Mouse (Mus musculus): ENCODE results near the gene Calhm6. TPM values are rescaled to one million over a fixed set of nuclear protein-coding genes. Genes with fewer than 3 reads are reported as not detected.

The Calhm6 gene
- 1.8 and 2.4 TPM in 2 replicates for polyA plus RNA-seq (2015; fragmentation: Nextera tagmentation; extraction: Ambion mirVana)

- 0 out of 2 replicates have a peak, but pooled peaks have one; percentile 21 for ATAC-seq (ENCODE audit: low read depth)
- peak within 1 kb of the TSS; percentile 57 for H3K4me3 ChIP-seq (ENCODE audit: low read depth, low read length)
- no peaks in the 10 kb centered on the region for H3K36me3 ChIP-seq (ENCODE audit: control insufficient read depth, insufficient read depth)
- H3K27ac ChIP-seq (ENCODE audit: low read length): no peak within 1 kb of the TSS
- H3K4me1 ChIP-seq (ENCODE audit: control insufficient read depth, low read depth, low read length): no peaks in the 10 kb centered on the region; the same call in 1 of the 2 replicates
- H3K9ac ChIP-seq (ENCODE audit: low read depth, low read length): peak within 1 kb of the TSS; percentile 20
- H3K27me3 ChIP-seq (ENCODE audit: control insufficient read depth, insufficient read depth, low read depth, low read length): no peaks in the 10 kb centered on the region
- H3K9me3 ChIP-seq (replicated peaks; ENCODE audit: control insufficient read depth, low read length): no peaks in the 10 kb centered on the region
- WGBS (ENCODE audit: insufficient replicate concordance): 9% methylated on average over 44 of the region's 44 CpGs
- H3K4me2 ChIP-seq (ENCODE audit: low read depth, low read length): peak within 1 kb of the TSS; percentile 69
Measured at GRCm38 (mm10) chr10:34127392-34128378, at the start of gene Calhm6. Gene Calhm6, minus strand, starts transcription at chr10:34127984.

- Histone ChIP-seq H3K9ac (ENCODE audit: low read depth, low read length) (no peak overlapping the region), H3K27ac (ENCODE audit: low read length) (no peak overlapping the region)
- WGBS (ENCODE audit: insufficient replicate concordance): 26% methylated on average over 8 of the region's 8 CpGs
Measured at GRCm38 (mm10) chr10:34175870-34176606, 48.3 kb upstream of the Calhm6 start.

GRCm38 (mm10) chr10:34172663-34173282 lies 45.0 kb upstream of the Calhm6 start:
- H3K4me1 ChIP-seq (ENCODE audit: control insufficient read depth, low read depth, low read length): no peaks in the 10 kb centered on the region
- no peaks in the 10 kb centered on the region for H3K9me3 ChIP-seq (replicated peaks; ENCODE audit: control insufficient read depth, low read length)
- no peaks in the 10 kb centered on the region for H3K27me3 ChIP-seq (ENCODE audit: control insufficient read depth, insufficient read depth, low read depth, low read length)
- no peak for ATAC-seq (ENCODE audit: low read depth)
- no peak overlapping the region for H3K4me3 ChIP-seq (ENCODE audit: low read depth, low read length)
- no peak overlapping the region for H3K9ac ChIP-seq (ENCODE audit: low read depth, low read length)
- H3K27ac ChIP-seq (ENCODE audit: low read length): no peak overlapping the region
- 31% methylated on average over 4 of the region's 4 CpGs for WGBS (ENCODE audit: insufficient replicate concordance)
- no peaks in the 10 kb centered on the region for H3K36me3 ChIP-seq (ENCODE audit: control insufficient read depth, insufficient read depth)
- no peak overlapping the region for H3K4me2 ChIP-seq (ENCODE audit: low read depth, low read length)

More at GRCm38 (mm10) chr10:34175870-34176606, 48.3 kb upstream of the Calhm6 start:
- Histone ChIP-seq H3K36me3 (ENCODE audit: control insufficient read depth, insufficient read depth) (no peaks in the 10 kb centered on the region), H3K4me3 (ENCODE audit: low read depth, low read length) (no peak overlapping the region), H3K9me3 (replicated peaks; ENCODE audit: control insufficient read depth, low read length) (no peaks in the 10 kb centered on the region), H3K4me1 (ENCODE audit: control insufficient read depth, low read depth, low read length) (no peaks in the 10 kb centered on the region), H3K4me2 (ENCODE audit: low read depth, low read length) (no peak overlapping the region), H3K27me3 (ENCODE audit: control insufficient read depth, insufficient read depth, low read depth, low read length) (no peaks in the 10 kb centered on the region)
- ATAC-seq (ENCODE audit: low read depth): no peak

GRCm38 (mm10) chr10:34171660-34172059 lies 43.9 kb upstream of the Calhm6 start:
- no peak overlapping the region for H3K27ac ChIP-seq (ENCODE audit: low read length)
- 53% methylated on average over 4 of the region's 4 CpGs for WGBS (ENCODE audit: insufficient replicate concordance)
- ATAC-seq (ENCODE audit: low read depth): no peak
- H3K4me3 ChIP-seq (ENCODE audit: low read depth, low read length): no peak overlapping the region
- no peaks in the 10 kb centered on the region for H3K36me3 ChIP-seq (ENCODE audit: control insufficient read depth, insufficient read depth)
- no peaks in the 10 kb centered on the region for H3K4me1 ChIP-seq (ENCODE audit: control insufficient read depth, low read depth, low read length)
- H3K9me3 ChIP-seq (replicated peaks; ENCODE audit: control insufficient read depth, low read length): no peaks in the 10 kb centered on the region
- H3K9ac ChIP-seq (ENCODE audit: low read depth, low read length): no peak overlapping the region
- H3K4me2 ChIP-seq (ENCODE audit: low read depth, low read length): no peak overlapping the region
- no peaks in the 10 kb centered on the region for H3K27me3 ChIP-seq (ENCODE audit: control insufficient read depth, insufficient read depth, low read depth, low read length)

GRCm38 (mm10) chr10:34171191-34171590 lies 43.4 kb upstream of the Calhm6 start:
- WGBS (ENCODE audit: insufficient replicate concordance): 68% methylated on average over 3 of the region's 3 CpGs
- Histone ChIP-seq H3K4me3 (ENCODE audit: low read depth, low read length) (no peak overlapping the region), H3K4me2 (ENCODE audit: low read depth, low read length) (no peak overlapping the region), H3K27me3 (ENCODE audit: control insufficient read depth, insufficient read depth, low read depth, low read length) (no peaks in the 10 kb centered on the region), H3K4me1 (ENCODE audit: control insufficient read depth, low read depth, low read length) (no peaks in the 10 kb centered on the region), H3K36me3 (ENCODE audit: control insufficient read depth, insufficient read depth) (no peaks in the 10 kb centered on the region), H3K27ac (ENCODE audit: low read length) (no peak overlapping the region), H3K9me3 (replicated peaks; ENCODE audit: control insufficient read depth, low read length) (no peaks in the 10 kb centered on the region), H3K9ac (ENCODE audit: low read depth, low read length) (no peak overlapping the region)
- ATAC-seq (ENCODE audit: low read depth): no peak

GRCm38 (mm10) chr10:34166971-34167370 lies 39.2 kb upstream of the Calhm6 start:
- no peak overlapping the region for H3K4me2 ChIP-seq (ENCODE audit: low read depth, low read length)
- WGBS (ENCODE audit: insufficient replicate concordance): 38% methylated on average over 2 of the region's 2 CpGs
- no peak for ATAC-seq (ENCODE audit: low read depth)
- no peak overlapping the region for H3K4me3 ChIP-seq (ENCODE audit: low read depth, low read length)
- H3K9me3 ChIP-seq (replicated peaks; ENCODE audit: control insufficient read depth, low read length): no peaks in the 10 kb centered on the region
- H3K27ac ChIP-seq (ENCODE audit: low read length): no peak overlapping the region
- H3K36me3 ChIP-seq (ENCODE audit: control insufficient read depth, insufficient read depth): no peaks in the 10 kb centered on the region
- no peaks in the 10 kb centered on the region for H3K27me3 ChIP-seq (ENCODE audit: control insufficient read depth, insufficient read depth, low read depth, low read length)
- no peak overlapping the region for H3K9ac ChIP-seq (ENCODE audit: low read depth, low read length)
- no peaks in the 10 kb centered on the region for H3K4me1 ChIP-seq (ENCODE audit: control insufficient read depth, low read depth, low read length)

GRCm38 (mm10) chr10:34155796-34156554 lies 28.2 kb upstream of the Calhm6 start:
- no peak overlapping the region for H3K4me3 ChIP-seq (ENCODE audit: low read depth, low read length)
- no peaks in the 10 kb centered on the region for H3K36me3 ChIP-seq (ENCODE audit: control insufficient read depth, insufficient read depth)
- H3K27me3 ChIP-seq (ENCODE audit: control insufficient read depth, insufficient read depth, low read depth, low read length): no peaks in the 10 kb centered on the region
- no peaks in the 10 kb centered on the region for H3K9me3 ChIP-seq (replicated peaks; ENCODE audit: control insufficient read depth, low read length)
- ATAC-seq (ENCODE audit: low read depth): no peak
- H3K9ac ChIP-seq (ENCODE audit: low read depth, low read length): no peak overlapping the region
- no peak overlapping the region for H3K4me2 ChIP-seq (ENCODE audit: low read depth, low read length)
- WGBS (ENCODE audit: insufficient replicate concordance): 73% methylated on average over 12 of the region's 12 CpGs
- no peak overlapping the region for H3K27ac ChIP-seq (ENCODE audit: low read length)
- H3K4me1 ChIP-seq (ENCODE audit: control insufficient read depth, low read depth, low read length): no peaks in the 10 kb centered on the region

GRCm38 (mm10) chr10:34151827-34152226 lies 24.0 kb upstream of the Calhm6 start:
- Histone ChIP-seq H3K27ac (ENCODE audit: low read length) (no peak overlapping the region), H3K4me3 (ENCODE audit: low read depth, low read length) (no peak overlapping the region), H3K9me3 (replicated peaks; ENCODE audit: control insufficient read depth, low read length) (no peaks in the 10 kb centered on the region), H3K4me1 (ENCODE audit: control insufficient read depth, low read depth, low read length) (no peaks in the 10 kb centered on the region), H3K36me3 (ENCODE audit: control insufficient read depth, insufficient read depth) (no peaks in the 10 kb centered on the region), H3K9ac (ENCODE audit: low read depth, low read length) (no peak overlapping the region), H3K27me3 (ENCODE audit: control insufficient read depth, insufficient read depth, low read depth, low read length) (no peaks in the 10 kb centered on the region), H3K4me2 (ENCODE audit: low read depth, low read length) (no peak overlapping the region)
- 63% methylated on average over 3 of the region's 3 CpGs for WGBS (ENCODE audit: insufficient replicate concordance)
- ATAC-seq (ENCODE audit: low read depth): no peak

Data from liver, embryonic 16.5 days (tissue).